Comparison of ENCODE assay signal across 11 mouse cellular contexts in genomic region chr3:62454096-62454495, GRCm38 (mm10). TPM values are rescaled to one million over a fixed set of nuclear protein-coding genes. Genes with fewer than 3 reads are reported as not detected.
A peak's percentile ranks its signal among the peaks of the same experiment; 100 is the strongest.
DNase-seq lines count a peak whose midpoint lies in the region; ATAC-seq and TF ChIP-seq lines count a peak whose summit lies in the region.
"Had no signal": no experiment of that assay in that cellular context is flagged by ENCODE, and none has a peak within 500 bp of the region (broad histone marks: within the 10 kb centered on the region; RNA-seq: fewer than 3 reads in every experiment).

No protein-coding gene starts in this region.

- WGBS in lung, embryonic 14.5 days: 37% methylated on average over 3 of the region's 3 CpGs
- WGBS in hindbrain, embryonic 10.5 days: 20% methylated on average over 3 of the region's 3 CpGs
- 60% methylated on average over 3 of the region's 3 CpGs for WGBS in stomach, embryonic 15.5 days

- intact Hi-C loops in heart, postnatal 14 days (cut with DNase I): no loop called here

- no peaks in the 10 kb centered on the region for H3K9me3 ChIP-seq in lung, embryonic 14.5 days (ENCODE audit: low read depth, low read length)
- no peaks in the 10 kb centered on the region for H3K9me3 ChIP-seq in hindbrain, embryonic 10.5 days
- no peaks in the 10 kb centered on the region for H3K9me3 ChIP-seq in stomach, embryonic 15.5 days
- H3K9me3 ChIP-seq: embryonic facial prominence, embryonic 15.5 days; heart, embryonic 13.5 days had no signal

- peak overlapping the region; percentile 13; the same call in 1 of the 2 replicates for H3K27ac ChIP-seq in lung, embryonic 14.5 days (ENCODE audit: low read depth)
- H3K27ac ChIP-seq in hindbrain, embryonic 10.5 days: peak overlapping the region; percentile 76
- H3K27ac ChIP-seq in stomach, embryonic 15.5 days: peak overlapping the region; percentile 48; the same call in 1 of the 2 replicates
- H3K27ac ChIP-seq: embryonic facial prominence, embryonic 15.5 days; heart, embryonic 13.5 days had no signal

- peak; percentile 54 for DNase-seq in lung, embryonic 14.5 days
- DNase-seq in lung, postnatal 25 days (ENCODE audit: low spot score): no peak
- peak; percentile 40 for DNase-seq in hindbrain, embryonic 10.5 days (ENCODE audit: low spot score)
- DNase-seq in lung, postnatal 4 days: peak; percentile 21 to 62
- DNase-seq in T-cell, adult 2 months (ENCODE audit: low spot score): no peak
- no peak for DNase-seq in heart, postnatal 14 days
- DNase-seq in yolk sac, embryonic 10.5 days (ENCODE audit: low spot score): no peak

- H3K4me2 ChIP-seq in lung, embryonic 14.5 days: no peak overlapping the region
- H3K4me2 ChIP-seq in stomach, embryonic 15.5 days: no peak overlapping the region
- H3K4me2 ChIP-seq: embryonic facial prominence, embryonic 15.5 days; heart, embryonic 13.5 days had no signal

- H3K36me3 ChIP-seq in lung, embryonic 14.5 days (ENCODE audit: insufficient read depth): peaks cover 13% of the 10 kb centered on the region
- H3K36me3 ChIP-seq in hindbrain, embryonic 10.5 days: 0 out of 2 replicates have a peak, but pooled peaks cover 8% of the 10 kb centered on the region
- H3K36me3 ChIP-seq in stomach, embryonic 15.5 days: no peaks in the 10 kb centered on the region

- ATAC-seq in lung, embryonic 14.5 days (ENCODE audit: insufficient read depth): no peak
- ATAC-seq in stomach, embryonic 15.5 days (ENCODE audit: insufficient read depth, low FRiP score, low read depth): peak; percentile 37; the same call in 1 of the 2 replicates

- H3K4me3 ChIP-seq in lung, embryonic 14.5 days (ENCODE audit: low read depth, low read length): no peak overlapping the region
- H3K4me3 ChIP-seq in hindbrain, embryonic 10.5 days: no peak overlapping the region
- no peak overlapping the region for H3K4me3 ChIP-seq in stomach, embryonic 15.5 days (replicated peaks)
- H3K4me3 ChIP-seq: embryonic facial prominence, embryonic 15.5 days; heart, embryonic 13.5 days had no signal

- no peaks in the 10 kb centered on the region for H3K27me3 ChIP-seq in lung, embryonic 14.5 days (ENCODE audit: insufficient read depth, low read length)
- H3K27me3 ChIP-seq in hindbrain, embryonic 10.5 days (ENCODE audit: insufficient read depth, poor library complexity, severe bottlenecking): no peaks in the 10 kb centered on the region
- no peaks in the 10 kb centered on the region for H3K27me3 ChIP-seq in stomach, embryonic 15.5 days (replicated peaks)
- H3K27me3 ChIP-seq: CH12.LX; embryonic facial prominence, embryonic 15.5 days; heart, embryonic 13.5 days had no signal

- no peak overlapping the region for H3K9ac ChIP-seq in lung, embryonic 14.5 days
- no peak overlapping the region for H3K9ac ChIP-seq in stomach, embryonic 15.5 days
- H3K9ac ChIP-seq: embryonic facial prominence, embryonic 15.5 days; heart, embryonic 13.5 days had no signal

- TF ChIP-seq CTCF in lung, embryonic 14.5 days (IDR thresholded peaks at IDR 0.05; ENCODE audit: low read depth): no peak

- no peaks in the 10 kb centered on the region for H3K4me1 ChIP-seq in lung, embryonic 14.5 days (ENCODE audit: insufficient read depth)
- H3K4me1 ChIP-seq in hindbrain, embryonic 10.5 days (replicated peaks): peaks cover 30% of the 10 kb centered on the region
- H3K4me1 ChIP-seq in stomach, embryonic 15.5 days: no peaks in the 10 kb centered on the region

RNA-seq across cellular contexts. Expression of gene Dhx36, which starts 52.7 kb away (rescaled TPM):
- polyA plus RNA-seq in lung, embryonic 14.5 days (2014; fragmentation: Nextera tagmentation; extraction: Ambion mirVana): 38.6 and 39.8 TPM in 2 replicates
- polyA plus RNA-seq in hindbrain, embryonic 10.5 days (2016; fragmentation: Nextera tagmentation; extraction: Ambion mirVana): 29.2 and 33.1 TPM in 2 replicates
- 23.6 and 23.7 TPM in 2 replicates for polyA plus RNA-seq in stomach, embryonic 15.5 days (2015; fragmentation: Nextera tagmentation; extraction: Ambion mirVana)
- 10 to 100 TPM; 19.9 to 20.2 TPM for total RNA-seq in heart, postnatal 14 days (2021)

Comparison
In these comparisons a context has a peak if more than half of its experiments do, and no peak if none do; other contexts are left out.
1. DNase-seq: peak in lung, embryonic 14.5 days (single experiment), hindbrain, embryonic 10.5 days (single experiment) and lung, postnatal 4 days (2 of 2); none in lung, postnatal 25 days (single experiment), T-cell, adult 2 months (single experiment), heart, postnatal 14 days (0 of 2) and yolk sac, embryonic 10.5 days (single experiment).
2. H3K27ac ChIP-seq: peak in every context shown above with its lines; median percentile 76 in hindbrain, embryonic 10.5 days; 48 in stomach, embryonic 15.5 days; 13 in lung, embryonic 14.5 days.